Mouse (Mus musculus) ES-E14 (cell line): ENCODE measurements around the gene Sdha. TPM values are rescaled to one million over a fixed set of nuclear protein-coding genes. Genes with fewer than 3 reads are reported as not detected.

Source experiments
- DNase-seq: peaks from one replicate; pipeline ENCODE4 v3.0.0-alpha.2; 2013; ENCODE audit warnings: low read depth, low spot score
- H3K27ac ChIP-seq: 2 replicates; pipeline ENCODE4 v1.5.1; 2012; ENCODE audit warnings: low read depth, mild to moderate bottlenecking, low read length, moderate library complexity, mixed read lengths; ENCODE audit not compliant: poor library complexity, insufficient read depth, severe bottlenecking
- H3K36me3 ChIP-seq: 2 replicates; pipeline ENCODE4 v1.6.1; 2012; ENCODE audit warnings: mild to moderate bottlenecking, low read length, moderate library complexity, mixed read lengths; ENCODE audit not compliant: control insufficient read depth, poor library complexity, insufficient read depth, severe bottlenecking
- H3K4me1 ChIP-seq, 2 experiments: fragments of 150-350 bp in 1 of 2; sonication (generic) in 1 of 2; 2 replicates each; pipeline ENCODE4 v1.6.1; 2012; ENCODE audit warnings: low read length in 2 of 2, mild to moderate bottlenecking in 1 of 2, mixed read lengths in 1 of 2; ENCODE audit not compliant: control insufficient read depth in 2 of 2, insufficient read depth in 2 of 2, poor library complexity in 1 of 2
- H3K4me3 ChIP-seq, 2 experiments: fragments of 150-350 bp in 1 of 2; sonication (generic) in 1 of 2; 2 replicates each; pipeline ENCODE4 v1.5.1; 2012; ENCODE audit warnings: low read length in 2 of 2, low read depth in 1 of 2, mild to moderate bottlenecking in 1 of 2, mixed read lengths in 1 of 2; ENCODE audit not compliant: insufficient read depth in 1 of 2, poor library complexity in 1 of 2, severe bottlenecking in 1 of 2
- H3K9ac ChIP-seq: 2 replicates; pipeline ENCODE4 v1.6.1; 2012; ENCODE audit warnings: low read depth, mild to moderate bottlenecking, low read length, mixed read lengths; ENCODE audit not compliant: poor library complexity, insufficient read depth, severe bottlenecking
- H3K9me3 ChIP-seq: fragments of 150-350 bp; sonication (generic); 2 replicates; pipeline ENCODE4 v1.6.1; 2012; ENCODE audit warnings: low read depth, mild to moderate bottlenecking, low read length; ENCODE audit not compliant: control insufficient read depth, insufficient read depth
- CHD2 ChIP-seq: IDR thresholded peaks from 2 replicates; pipeline ENCODE4 v1.6.1; 2014; ENCODE audit warnings: mild to moderate bottlenecking, low read depth, low read length, inconsistent platforms
- HCFC1 ChIP-seq: IDR thresholded peaks from 2 replicates; pipeline ENCODE4 v1.6.1; 2012; ENCODE audit warnings: low read length, inconsistent platforms, borderline replicate concordance; ENCODE audit not compliant: insufficient read depth
- MAFK ChIP-seq: IDR thresholded peaks from 2 replicates; pipeline ENCODE4 v1.6.1; 2014; ENCODE audit warnings: mild to moderate bottlenecking, low read depth, low read length, inconsistent platforms; ENCODE audit not compliant: insufficient read depth
- ZC3H11A ChIP-seq: IDR thresholded peaks from 2 replicates; pipeline ENCODE4 v1.6.1; 2012; ENCODE audit warnings: low read depth, mild to moderate bottlenecking, inconsistent platforms, low read length, borderline replicate concordance
- ZNF384 ChIP-seq: IDR thresholded peaks from 2 replicates; pipeline ENCODE4 v1.6.1; 2012; ENCODE audit warnings: low read depth, low read length, inconsistent platforms
- in situ Hi-C, 2 experiments: fragments of 600-800 bp; cut with MboI; formaldehyde crosslinking; loops; one replicate each; pipeline ENCODE4 v1.15.1; 2025; ENCODE audit warnings: low sequenced_read_pairs in 2 of 2, inconsistent platforms in 1 of 2; ENCODE audit not compliant: unreplicated experiment in 2 of 2
- total RNA-seq: library from RNA; depleted of rRNA; stranded (reverse); fragments of 300-350 nt; gene quantifications from 2 replicates; pipeline ENCODE4 v1.2.3, GENCODE M21; 2012

Sdha gene
- total RNA-seq, 1 experiment, result 156 TPM

DNA sequence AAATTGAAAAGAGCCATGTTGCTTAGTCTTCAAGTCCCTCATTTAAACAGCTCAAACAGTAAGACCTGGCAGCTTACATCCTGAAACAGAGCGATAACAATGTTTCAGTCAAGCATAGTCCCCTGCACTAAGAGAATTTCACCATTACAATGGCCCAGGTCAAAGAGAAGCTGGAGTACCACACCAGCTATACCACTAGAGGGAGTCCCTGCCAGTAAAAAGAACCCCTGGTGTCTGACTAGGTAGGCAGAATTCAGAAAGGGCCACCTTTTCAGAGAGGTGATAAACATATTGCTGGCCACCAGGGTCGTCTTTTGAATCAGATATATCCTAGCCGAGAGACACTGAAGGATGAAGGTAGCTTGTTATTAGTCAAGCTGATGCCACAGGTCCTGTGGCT lies 9.0 kb downstream of the Sdha start:
- Histone ChIP-seq H3K27ac (no peak overlapping the region), H3K36me3 (peaks cover 11% of the 10 kb centered on the region), H3K9me3 (no peaks in the 10 kb centered on the region), H3K4me1 (no peaks in the 10 kb centered on the region), H3K4me3 (no peak overlapping the region), H3K9ac (no peak overlapping the region)
- TF ChIP-seq ZNF384 (no peak), HCFC1 (no peak), ZC3H11A (peak; percentile 90), CHD2 (no peak), MAFK (0 out of 2 replicates have a peak, but pooled peaks have one; percentile 36)
- DNase-seq, result peak; percentile 63
- in situ Hi-C loops, result no loop called here

DNA sequence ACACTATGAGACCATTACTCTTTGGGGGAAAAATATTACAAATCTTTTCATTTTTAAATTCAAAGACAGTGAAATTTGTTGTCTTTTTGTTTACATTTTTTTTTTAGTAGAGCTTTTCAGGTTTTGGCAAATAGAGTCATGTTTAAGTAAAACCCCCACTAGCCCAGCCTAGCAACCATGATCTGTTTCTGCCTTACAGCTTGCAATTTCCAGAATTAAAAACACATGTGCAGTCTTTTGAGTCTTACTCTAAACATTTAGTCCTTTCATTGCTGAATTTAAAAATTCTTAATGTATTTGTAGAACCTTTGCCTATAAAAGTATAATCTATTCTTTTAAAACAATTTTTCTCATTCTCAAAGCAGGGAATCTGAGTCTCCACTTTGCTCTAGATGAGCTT lies 20.8 kb downstream of the Sdha start:
- no peak overlapping the region for H3K27ac ChIP-seq
- in situ Hi-C loops, result no loop called here
- no peak for TF ChIP-seq MAFK
- no peak for TF ChIP-seq ZC3H11A
- TF ChIP-seq HCFC1, result no peak
- no peak for TF ChIP-seq CHD2
- TF ChIP-seq ZNF384, result no peak
- H3K36me3 ChIP-seq, result peaks cover 31% of the 10 kb centered on the region
- H3K9ac ChIP-seq, result no peak overlapping the region
- no peak for DNase-seq
- H3K4me3 ChIP-seq, result no peak overlapping the region
- H3K4me1 ChIP-seq, result no peaks in the 10 kb centered on the region
- H3K9me3 ChIP-seq, result no peaks in the 10 kb centered on the region

DNA sequence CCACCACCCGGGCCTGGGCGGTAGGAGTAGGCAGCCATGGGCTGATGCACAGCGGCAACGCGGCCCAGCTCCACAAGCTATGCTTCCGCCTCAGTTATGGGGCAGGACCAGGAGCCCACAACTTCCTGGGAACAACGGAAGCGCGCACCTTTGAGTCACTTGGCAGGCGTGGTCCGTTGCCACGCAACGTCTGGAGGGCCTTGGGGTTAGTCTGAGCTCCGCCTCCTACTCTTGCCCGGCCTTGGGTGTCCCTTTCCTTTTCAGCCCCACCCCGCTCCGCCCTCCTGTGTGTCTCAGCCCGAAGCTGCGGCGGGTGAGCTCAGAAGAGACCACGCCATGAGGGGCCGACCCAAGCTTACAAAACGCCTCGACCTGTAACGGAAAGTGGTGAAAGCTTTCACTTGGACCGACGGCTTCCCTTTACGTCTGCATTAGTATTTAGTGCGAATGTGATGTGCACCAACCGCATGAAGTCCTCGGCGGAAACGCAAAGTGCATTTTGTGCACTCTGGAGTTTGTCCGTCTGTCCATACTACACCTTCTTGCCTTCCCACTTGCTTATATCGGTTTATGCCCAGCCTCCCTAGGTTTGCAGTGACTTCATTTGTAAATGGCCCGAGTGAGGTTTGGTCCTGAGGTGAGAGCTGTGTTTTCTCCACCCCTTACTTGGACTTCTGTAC lies 32.8 kb downstream of the Sdha start, which contains the start of gene Pdcd6:
Pdcd6 (minus strand) TSS at position 411 of the 680 bp plus-strand sequence.
- DNase-seq, result peak; percentile 98
- Histone ChIP-seq H3K36me3 (peaks cover 4% of the 10 kb centered on the region), H3K9ac (peak within 1 kb of the TSS; percentile 89), H3K4me3 (peak within 1 kb of the TSS; percentile 84 to 96), H3K9me3 (no peaks in the 10 kb centered on the region), H3K27ac (no peak within 1 kb of the TSS; the same call in 1 of the 2 replicates), H3K4me1 (no peaks in the 10 kb centered on the region)
- TF ChIP-seq CHD2 (no peak), ZC3H11A (no peak), MAFK (no peak), ZNF384 (no peak)
- in situ Hi-C loops, result no loop called here

DNA sequence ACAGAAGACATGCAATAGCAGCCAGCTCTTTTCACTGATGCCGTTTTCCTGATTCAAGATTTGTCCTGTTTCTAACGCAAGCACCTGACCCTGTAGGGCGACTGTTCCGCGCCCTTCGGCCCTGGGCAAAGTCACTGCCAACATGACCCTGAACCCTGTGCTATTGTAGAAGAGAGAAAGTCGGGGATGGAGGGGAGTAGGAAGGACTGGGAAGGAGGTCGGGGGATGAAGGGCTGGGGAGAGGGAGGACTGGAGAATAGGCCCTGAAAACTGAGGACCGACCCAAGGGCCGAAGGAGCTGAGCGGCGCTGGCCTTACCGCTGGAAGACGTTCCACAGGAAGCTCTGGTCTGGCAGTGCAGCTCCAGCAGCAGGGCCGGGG lies 33.3 kb downstream of the Sdha start:
- Histone ChIP-seq H3K4me3 (peak overlapping the region; percentile 84 to 96), H3K27ac (no peak overlapping the region; the same call in 1 of the 2 replicates), H3K4me1 (no peaks in the 10 kb centered on the region), H3K36me3 (peaks cover 4% of the 10 kb centered on the region), H3K9ac (peak overlapping the region; percentile 89), H3K9me3 (no peaks in the 10 kb centered on the region)
- in situ Hi-C loops, result no loop called here
- TF ChIP-seq HCFC1 (no peak), ZC3H11A (no peak), ZNF384 (no peak), MAFK (no peak), CHD2 (no peak)
- no peak for DNase-seq

DNA sequence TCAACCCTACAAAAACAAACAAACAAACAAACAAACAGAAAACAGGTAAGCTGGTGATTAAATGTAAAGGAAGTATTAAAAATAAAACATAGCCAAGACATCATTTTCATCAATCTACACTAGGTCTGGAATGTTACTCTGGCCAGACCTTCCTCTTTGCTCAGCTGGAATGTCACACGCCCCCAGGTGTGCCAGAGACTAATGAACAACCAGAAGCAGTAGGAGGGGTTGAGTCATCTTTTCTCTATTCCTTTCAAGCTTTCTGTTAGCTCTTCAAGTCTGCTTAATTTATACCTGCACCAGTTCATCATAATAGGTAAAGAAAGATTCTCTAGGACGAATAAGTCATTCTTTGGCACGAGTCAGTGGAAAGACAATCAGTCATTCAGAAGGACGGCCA lies 33.7 kb downstream of the Sdha start:
- peaks cover 3% of the 10 kb centered on the region for H3K36me3 ChIP-seq
- H3K27ac ChIP-seq, result no peak overlapping the region
- H3K9me3 ChIP-seq, result no peaks in the 10 kb centered on the region
- TF ChIP-seq HCFC1, result no peak
- no peak for TF ChIP-seq MAFK
- H3K4me1 ChIP-seq, result no peaks in the 10 kb centered on the region
- peak overlapping the region; percentile 89 for H3K9ac ChIP-seq
- in situ Hi-C loops, result no loop called here
- no peak for DNase-seq
- peak overlapping the region; percentile 84 to 96 for H3K4me3 ChIP-seq
